Mouse (Mus musculus) granulocyte monocyte progenitor cell, adult 5-6 weeks (primary cell): ENCODE results near the gene E4f1. TPM values are rescaled to one million over a fixed set of nuclear protein-coding genes. Genes with fewer than 3 reads are reported as not detected.
"Not testable (repeated sequence)": the region's sequence is repeated elsewhere in the genome, so short reads cannot be mapped to it uniquely, and the experiment has no call there.

Source experiments
- ATAC-seq: replicated peaks from 2 replicates; pipeline ENCODE4 v1.8.0; 2016; ENCODE audit warnings: mild to moderate bottlenecking, moderate TSS enrichment, inconsistent platforms; ENCODE audit not compliant: poor library complexity, severe bottlenecking
- total RNA-seq, 2 experiments: library from RNA; stranded (forward) in 1 of 2; stranded (reverse) in 1 of 2; fragments of 200-712, 200-1000 nt in 1 of 2; fragments of >200 nt in 1 of 2; fragmentation: Nextera tagmentation in 1 of 2; gene quantifications; 2 replicates each; pipeline ENCODE4 v1.2.3; 2014 to 2017

Gene E4f1
- total RNA-seq, 2 experiments from 2014 or later = 21.7 to 45.1 TPM

- no peak for ATAC-seq
These were observed 44.2 kb downstream of the E4f1 start for GRCm38 (mm10) chr17:24425905-24426304.

- not testable (repeated sequence) for ATAC-seq
These were observed 44.8 kb downstream of the E4f1 start for GRCm38 (mm10) chr17:24425326-24425725.

- ATAC-seq = no peak
These were observed 45.6 kb downstream of the E4f1 start for GRCm38 (mm10) chr17:24424489-24424888.

GRCm38 (mm10) chr17:24423114-24423513, 47.0 kb downstream of the E4f1 start:
- ATAC-seq = no peak

- ATAC-seq = no peak
These were observed 54.0 kb downstream of the E4f1 start for GRCm38 (mm10) chr17:24416051-24416652.

- ATAC-seq = no peak
These were observed 55.1 kb downstream of the E4f1 start for GRCm38 (mm10) chr17:24415011-24415410.

- peak; percentile 87 for ATAC-seq
These were observed 55.7 kb downstream of the E4f1 start, which contains the start of gene Rnps1 for GRCm38 (mm10) chr17:24414230-24414976. Gene Rnps1, plus strand, starts transcription at chr17:24414565.

GRCm38 (mm10) chr17:24413557-24414211, 56.4 kb downstream of the E4f1 start:
- ATAC-seq = peak; percentile 13

- ATAC-seq = no peak
These were observed 62.9 kb downstream of the E4f1 start for GRCm38 (mm10) chr17:24407116-24407803.

- ATAC-seq = no peak
These were observed 67.7 kb downstream of the E4f1 start for GRCm38 (mm10) chr17:24402371-24402770.

GRCm38 (mm10) chr17:24394456-24394855, 75.7 kb downstream of the E4f1 start:
- ATAC-seq = no peak

Other genes with a start within 250 kb of the E4f1 start
- 11.3 and 13.8 TPM in 2 replicates for gene Tedc2, start 249.5 kb downstream of the E4f1 start, total RNA-seq (2014; fragmentation: Nextera tagmentation)
- 17.0 and 19.5 TPM in 2 replicates for gene Tedc2, start 249.5 kb downstream of the E4f1 start, total RNA-seq (2017)
- 6.1 and 18.3 TPM in 2 replicates for gene Ccnf, start 218.8 kb downstream of the E4f1 start, total RNA-seq (2014; fragmentation: Nextera tagmentation)
- gene Ccnf, start 218.8 kb downstream of the E4f1 start, total RNA-seq (2017) = 22.7 and 24.1 TPM in 2 replicates
- not detected in 2 replicates for gene Abca17, start 119.2 kb downstream of the E4f1 start, total RNA-seq (2014; fragmentation: Nextera tagmentation)
- gene Abca17, start 119.2 kb downstream of the E4f1 start, total RNA-seq (2017) = not detected in 2 replicates
- gene Abca3, start 118.4 kb downstream of the E4f1 start, total RNA-seq (2014; fragmentation: Nextera tagmentation) = 21.8 and 26.5 TPM in 2 replicates
- 9.4 and 10.0 TPM in 2 replicates for gene Abca3, start 118.4 kb downstream of the E4f1 start, total RNA-seq (2017)
- gene Rnps1, start 55.7 kb downstream of the E4f1 start, total RNA-seq (2014; fragmentation: Nextera tagmentation) = 243 and 246 TPM in 2 replicates
- gene Rnps1, start 55.7 kb downstream of the E4f1 start, total RNA-seq (2017) = 179 and 181 TPM in 2 replicates
- 59.1 and 62.1 TPM in 2 replicates for gene Eci1, start 43.7 kb downstream of the E4f1 start, total RNA-seq (2014; fragmentation: Nextera tagmentation)
- gene Eci1, start 43.7 kb downstream of the E4f1 start, total RNA-seq (2017) = 36.6 and 39.9 TPM in 2 replicates
- 2.3 and 2.8 TPM in 2 replicates for gene Dnase1l2, start 27.2 kb downstream of the E4f1 start, total RNA-seq (2014; fragmentation: Nextera tagmentation)
- gene Dnase1l2, start 27.2 kb downstream of the E4f1 start, total RNA-seq (2017) = 0.72 and 1.3 TPM in 2 replicates
- gene Pgp, start 79 bp upstream of the E4f1 start, total RNA-seq (2014; fragmentation: Nextera tagmentation) = 22.9 and 25.4 TPM in 2 replicates
- gene Pgp, start 79 bp upstream of the E4f1 start, total RNA-seq (2017) = 11.6 and 15.2 TPM in 2 replicates
- gene Bricd5, start 3.6 kb upstream of the E4f1 start, total RNA-seq (2014; fragmentation: Nextera tagmentation) = 2.2 TPM in 1 of 2 replicates, not detected in the other
- gene Bricd5, start 3.6 kb upstream of the E4f1 start, total RNA-seq (2017) = 0.22 TPM in 1 of 2 replicates, not detected in the other
- 21.2 and 21.6 TPM in 2 replicates for gene Mlst8, start 8.8 kb upstream of the E4f1 start, total RNA-seq (2014; fragmentation: Nextera tagmentation)
- 21.8 and 27.8 TPM in 2 replicates for gene Mlst8, start 8.8 kb upstream of the E4f1 start, total RNA-seq (2017)
- not detected in 2 replicates for gene Caskin1, start 18.3 kb upstream of the E4f1 start, total RNA-seq (2014; fragmentation: Nextera tagmentation)
- not detected in 2 replicates for gene Caskin1, start 18.3 kb upstream of the E4f1 start, total RNA-seq (2017)
- gene Traf7, start 57.6 kb upstream of the E4f1 start, total RNA-seq (2014; fragmentation: Nextera tagmentation) = 83.9 and 102 TPM in 2 replicates
- gene Traf7, start 57.6 kb upstream of the E4f1 start, total RNA-seq (2017) = 61.5 and 104 TPM in 2 replicates
- gene Rab26, start 63.9 kb upstream of the E4f1 start, total RNA-seq (2014; fragmentation: Nextera tagmentation) = 0.77 TPM in 1 of 2 replicates, not detected in the other
- 1.1 TPM in 1 of 2 replicates, not detected in the other for gene Rab26, start 63.9 kb upstream of the E4f1 start, total RNA-seq (2017)
- gene Pkd1, start 79.5 kb upstream of the E4f1 start, total RNA-seq (2014; fragmentation: Nextera tagmentation) = 18.9 and 19.0 TPM in 2 replicates
- gene Pkd1, start 79.5 kb upstream of the E4f1 start, total RNA-seq (2017) = 5.9 and 9.1 TPM in 2 replicates
- gene Tsc2, start 162.3 kb upstream of the E4f1 start, total RNA-seq (2014; fragmentation: Nextera tagmentation) = 61.9 and 83.7 TPM in 2 replicates
- gene Tsc2, start 162.3 kb upstream of the E4f1 start, total RNA-seq (2017) = 25.1 and 41.3 TPM in 2 replicates
- 7.1 and 15.7 TPM in 2 replicates for gene Nthl1, start 162.4 kb upstream of the E4f1 start, total RNA-seq (2014; fragmentation: Nextera tagmentation)
- 11.8 and 13.7 TPM in 2 replicates for gene Nthl1, start 162.4 kb upstream of the E4f1 start, total RNA-seq (2017)
- gene Slc9a3r2, start 180.0 kb upstream of the E4f1 start, total RNA-seq (2014; fragmentation: Nextera tagmentation) = 0.45 and 1.0 TPM in 2 replicates
- gene Slc9a3r2, start 180.0 kb upstream of the E4f1 start, total RNA-seq (2017) = 1.8 and 3.0 TPM in 2 replicates
- not detected in 2 replicates for gene Npw, start 188.1 kb upstream of the E4f1 start, total RNA-seq (2014; fragmentation: Nextera tagmentation)
- 0.82 TPM in 1 of 2 replicates, not detected in the other for gene Npw, start 188.1 kb upstream of the E4f1 start, total RNA-seq (2017)
- gene Zfp598, start 199.4 kb upstream of the E4f1 start, total RNA-seq (2014; fragmentation: Nextera tagmentation) = 18.2 and 40.4 TPM in 2 replicates
- gene Zfp598, start 199.4 kb upstream of the E4f1 start, total RNA-seq (2017) = 16.1 and 17.8 TPM in 2 replicates
- not detected in 2 replicates for gene Syngr3, start 219.6 kb upstream of the E4f1 start, total RNA-seq (2014; fragmentation: Nextera tagmentation)
- not detected in 2 replicates for gene Syngr3, start 219.6 kb upstream of the E4f1 start, total RNA-seq (2017)
- gene Gfer, start 225.8 kb upstream of the E4f1 start, total RNA-seq (2014; fragmentation: Nextera tagmentation) = 28.9 and 33.2 TPM in 2 replicates
- 45.1 and 64.0 TPM in 2 replicates for gene Gfer, start 225.8 kb upstream of the E4f1 start, total RNA-seq (2017)
- gene Noxo1, start 225.9 kb upstream of the E4f1 start, total RNA-seq (2014; fragmentation: Nextera tagmentation) = 1.4 TPM in 1 of 2 replicates, not detected in the other
- 0.60 and 2.1 TPM in 2 replicates for gene Noxo1, start 225.9 kb upstream of the E4f1 start, total RNA-seq (2017)
- 39.5 and 44.5 TPM in 2 replicates for gene Tbl3, start 237.3 kb upstream of the E4f1 start, total RNA-seq (2014; fragmentation: Nextera tagmentation)
- gene Tbl3, start 237.3 kb upstream of the E4f1 start, total RNA-seq (2017) = 44.1 and 54.9 TPM in 2 replicates
- 1.2 TPM in 1 of 2 replicates, not detected in the other for gene Rnf151, start 247.8 kb upstream of the E4f1 start, total RNA-seq (2014; fragmentation: Nextera tagmentation)
- not detected in 2 replicates for gene Rnf151, start 247.8 kb upstream of the E4f1 start, total RNA-seq (2017)
- gene Rps2, start 247.8 kb upstream of the E4f1 start, total RNA-seq (2014; fragmentation: Nextera tagmentation) = 4,639 and 4,919 TPM in 2 replicates
- gene Rps2, start 247.8 kb upstream of the E4f1 start, total RNA-seq (2017) = 1,990 and 2,495 TPM in 2 replicates